Mouse (Mus musculus): ENCODE measurements at regions not wholly inside any gene's neighbourhood (a gene's known extent, or its start where the extent isn't known, plus 50 kb on each side); places are given as distances from the start of the nearest gene placed in this dataset.

DNA sequence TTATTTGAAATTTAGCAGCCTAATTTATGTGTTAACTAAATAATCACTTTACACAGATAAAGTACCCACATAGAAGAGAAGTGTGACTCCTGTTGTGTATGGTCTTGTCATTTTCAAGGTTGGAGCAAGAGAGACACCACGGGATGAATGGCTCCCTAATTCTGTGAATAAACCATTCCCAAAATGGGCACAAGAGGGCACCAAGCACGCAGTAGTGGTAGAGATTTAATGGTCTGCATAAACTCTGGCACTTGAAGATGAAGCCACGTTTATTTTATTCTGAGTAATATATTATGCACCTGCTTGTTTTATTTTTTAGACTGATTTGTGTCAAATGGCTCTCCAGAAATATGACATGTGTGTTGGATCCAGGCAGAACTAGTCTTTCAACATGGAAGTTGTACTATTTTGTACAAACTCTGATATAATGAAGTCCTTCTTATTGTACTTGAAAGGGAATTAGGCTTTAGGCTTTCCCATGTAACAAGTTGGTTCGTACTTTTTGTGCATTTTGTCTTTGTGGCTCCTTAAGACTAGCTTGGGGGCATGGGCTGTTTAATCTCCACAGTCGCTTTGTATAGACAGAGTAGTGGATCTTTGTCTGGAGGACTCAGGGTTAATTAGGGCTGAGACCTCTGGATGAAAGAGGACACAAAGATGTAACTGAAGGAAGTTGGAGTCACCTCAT, 480.8 kb downstream of the Plcl1 start:
- Histone ChIP-seq H3K36me3 (ENCODE audit: control insufficient read depth, insufficient read depth, low read length) (no peaks in the 10 kb centered on the region), H3K4me1 (replicated peaks; ENCODE audit: control insufficient read depth, insufficient read depth, low read length) (no peaks in the 10 kb centered on the region), H3K27me3 (ENCODE audit: control insufficient read depth, insufficient read depth, low read length) (no peaks in the 10 kb centered on the region), H3K27ac (ENCODE audit: control insufficient read depth, insufficient read depth, low read length) (no peak overlapping the region), H3K4me3 (ENCODE audit: control insufficient read depth, insufficient read depth, low read length) (no peak overlapping the region)
- WGBS: 36% methylated on average over 5 of the region's 5 CpGs
- TF ChIP-seq POLR2A (IDR thresholded peaks at IDR 0.05; ENCODE audit: control insufficient read depth, extremely low read depth, insufficient read depth, low read length, poor library complexity) (no peak), CTCF (IDR thresholded peaks at IDR 0.05; ENCODE audit: borderline replicate concordance, control insufficient read depth, extremely low read depth, insufficient read depth, low read length, poor library complexity) (no peak)
- DNase-seq: no peak

DNA sequence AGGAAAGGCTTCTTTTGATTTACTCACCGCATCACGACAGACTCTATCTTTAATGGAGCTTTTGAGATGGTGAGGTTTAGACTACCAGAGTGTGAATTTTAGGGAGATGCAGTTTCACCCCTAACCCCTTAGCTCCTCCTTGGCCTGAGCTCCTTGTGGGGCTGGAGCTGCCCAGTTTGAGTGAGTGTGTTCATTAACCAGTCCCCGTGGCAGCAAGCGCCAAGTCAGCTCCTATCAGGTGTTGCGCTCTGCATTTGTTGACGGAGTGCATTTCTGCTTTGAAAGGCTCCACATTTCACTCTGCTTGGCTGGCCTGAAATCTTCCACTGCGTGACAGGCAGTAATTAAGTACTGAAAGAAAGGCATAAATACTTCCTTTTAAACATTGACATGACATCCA, 481.7 kb downstream of the Plcl1 start:
- 86% methylated on average over 7 of the region's 7 CpGs for WGBS
- H3K27me3 ChIP-seq (ENCODE audit: control insufficient read depth, insufficient read depth, low read length): no peaks in the 10 kb centered on the region
- TF ChIP-seq POLR2A (IDR thresholded peaks at IDR 0.05; ENCODE audit: control insufficient read depth, extremely low read depth, insufficient read depth, low read length, poor library complexity): no peak
- no peak for TF ChIP-seq CTCF (IDR thresholded peaks at IDR 0.05; ENCODE audit: borderline replicate concordance, control insufficient read depth, extremely low read depth, insufficient read depth, low read length, poor library complexity)
- no peaks in the 10 kb centered on the region for H3K4me1 ChIP-seq (replicated peaks; ENCODE audit: control insufficient read depth, insufficient read depth, low read length)
- no peaks in the 10 kb centered on the region for H3K36me3 ChIP-seq (ENCODE audit: control insufficient read depth, insufficient read depth, low read length)
- H3K27ac ChIP-seq (ENCODE audit: control insufficient read depth, insufficient read depth, low read length): no peak overlapping the region
- DNase-seq: no peak
- no peak overlapping the region for H3K4me3 ChIP-seq (ENCODE audit: control insufficient read depth, insufficient read depth, low read length)

DNA sequence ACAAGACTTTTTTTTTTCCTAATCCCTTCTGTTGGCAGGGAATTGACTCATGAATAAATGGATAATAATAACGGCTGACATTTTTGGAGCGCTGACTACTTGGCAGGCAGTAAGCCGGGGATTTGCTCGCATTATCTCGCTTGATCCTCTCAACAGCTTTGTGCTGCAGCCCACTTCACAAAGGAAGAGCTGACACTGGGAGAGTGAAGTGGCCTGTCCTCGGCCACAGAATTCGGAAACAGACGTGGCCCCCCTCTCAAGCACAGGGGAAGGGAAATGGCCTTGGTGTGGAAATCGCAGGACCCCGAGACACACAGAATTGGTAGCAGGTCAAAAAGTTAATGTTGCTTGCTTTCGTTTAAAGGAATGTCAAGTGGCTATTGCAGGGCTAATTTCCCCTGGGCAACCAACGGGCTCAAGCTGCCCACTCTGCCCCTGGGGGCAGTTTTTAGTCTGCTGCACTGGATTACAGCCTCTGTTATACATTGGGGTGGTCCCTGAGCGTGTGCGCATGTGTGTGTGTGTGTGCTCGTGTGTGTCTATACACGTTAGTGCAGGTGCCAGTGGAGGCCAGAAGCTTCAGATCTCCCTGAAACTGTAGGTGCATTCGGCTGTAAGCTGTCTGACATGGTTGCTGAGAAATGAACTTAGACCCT, 483.1 kb downstream of the Plcl1 start:
- no peak overlapping the region for H3K27ac ChIP-seq (ENCODE audit: control insufficient read depth, insufficient read depth, low read length)
- no peak overlapping the region for H3K4me3 ChIP-seq (ENCODE audit: control insufficient read depth, insufficient read depth, low read length)
- H3K27me3 ChIP-seq (ENCODE audit: control insufficient read depth, insufficient read depth, low read length): no peaks in the 10 kb centered on the region
- 92% methylated on average over 17 of the region's 17 CpGs for WGBS
- H3K36me3 ChIP-seq (ENCODE audit: control insufficient read depth, insufficient read depth, low read length): no peaks in the 10 kb centered on the region
- no peaks in the 10 kb centered on the region for H3K4me1 ChIP-seq (replicated peaks; ENCODE audit: control insufficient read depth, insufficient read depth, low read length)
- DNase-seq: no peak
- no peak for TF ChIP-seq CTCF (IDR thresholded peaks at IDR 0.05; ENCODE audit: borderline replicate concordance, control insufficient read depth, extremely low read depth, insufficient read depth, low read length, poor library complexity)
- no peak for TF ChIP-seq POLR2A (IDR thresholded peaks at IDR 0.05; ENCODE audit: control insufficient read depth, extremely low read depth, insufficient read depth, low read length, poor library complexity)

DNA sequence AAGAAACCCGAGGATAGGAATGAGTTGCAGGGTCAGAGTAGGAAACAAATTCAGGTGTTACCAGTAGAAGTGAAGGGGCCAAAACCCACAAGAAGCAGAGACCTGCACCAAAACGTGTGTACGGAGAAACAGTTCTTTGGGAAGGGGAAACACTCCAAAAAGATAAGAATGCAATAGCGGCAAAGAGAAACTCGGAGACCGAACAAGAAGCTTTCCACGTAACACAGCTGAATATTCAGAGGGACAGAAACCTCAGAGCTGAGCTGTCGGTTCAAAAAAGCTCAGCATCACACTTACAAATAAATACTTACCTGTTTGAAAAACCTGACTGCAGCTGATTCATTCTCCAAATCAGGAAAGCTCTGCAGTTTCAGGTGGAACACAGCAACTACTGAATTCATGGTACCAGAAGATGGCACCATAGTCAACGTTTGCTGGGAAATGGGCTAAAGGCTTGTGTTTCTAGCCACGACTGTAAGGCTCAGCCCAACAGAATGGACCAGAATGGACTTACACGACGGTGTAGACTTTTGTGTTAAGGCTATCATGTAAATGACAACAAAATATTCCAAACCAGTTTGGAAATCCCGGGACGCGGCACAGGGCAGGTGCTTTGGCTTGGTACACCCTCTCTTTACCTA, 484.9 kb downstream of the Plcl1 start:
- Histone ChIP-seq H3K4me3 (ENCODE audit: control insufficient read depth, insufficient read depth, low read length) (no peak overlapping the region), H3K27me3 (ENCODE audit: control insufficient read depth, insufficient read depth, low read length) (no peaks in the 10 kb centered on the region), H3K27ac (ENCODE audit: control insufficient read depth, insufficient read depth, low read length) (no peak overlapping the region), H3K36me3 (ENCODE audit: control insufficient read depth, insufficient read depth, low read length) (no peaks in the 10 kb centered on the region), H3K4me1 (replicated peaks; ENCODE audit: control insufficient read depth, insufficient read depth, low read length) (no peaks in the 10 kb centered on the region)
- WGBS: 62% methylated on average over 15 of the region's 15 CpGs
- DNase-seq: no peak
- TF ChIP-seq POLR2A (IDR thresholded peaks at IDR 0.05; ENCODE audit: control insufficient read depth, extremely low read depth, insufficient read depth, low read length, poor library complexity) (no peak), CTCF (IDR thresholded peaks at IDR 0.05; ENCODE audit: borderline replicate concordance, control insufficient read depth, extremely low read depth, insufficient read depth, low read length, poor library complexity) (no peak)

DNA sequence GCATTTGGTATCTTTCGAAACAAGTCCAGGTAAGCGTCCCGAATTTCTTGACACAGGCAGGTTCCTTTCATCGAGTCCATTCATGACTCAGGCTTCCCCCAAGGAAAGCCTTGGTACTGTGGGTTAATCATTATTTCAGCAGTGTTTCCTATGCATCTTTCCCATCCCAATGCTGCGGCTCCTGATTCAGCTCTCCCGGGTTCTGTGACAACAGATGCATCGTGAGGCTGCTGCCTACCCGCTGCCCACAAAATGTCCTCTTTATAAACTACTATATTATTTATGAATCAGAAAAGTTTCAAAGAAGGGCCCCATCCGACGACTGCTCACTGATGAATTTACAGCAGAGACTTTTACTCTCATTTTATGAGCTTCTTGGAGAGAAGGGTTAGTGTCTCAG, 486.2 kb downstream of the Plcl1 start:
- Histone ChIP-seq H3K4me3 (ENCODE audit: control insufficient read depth, insufficient read depth, low read length) (no peak overlapping the region), H3K27ac (ENCODE audit: control insufficient read depth, insufficient read depth, low read length) (no peak overlapping the region), H3K27me3 (ENCODE audit: control insufficient read depth, insufficient read depth, low read length) (no peaks in the 10 kb centered on the region), H3K4me1 (replicated peaks; ENCODE audit: control insufficient read depth, insufficient read depth, low read length) (no peaks in the 10 kb centered on the region), H3K36me3 (ENCODE audit: control insufficient read depth, insufficient read depth, low read length) (no peaks in the 10 kb centered on the region)
- no peak for DNase-seq
- WGBS: 91% methylated on average over 10 of the region's 10 CpGs
- TF ChIP-seq CTCF (IDR thresholded peaks at IDR 0.05; ENCODE audit: borderline replicate concordance, control insufficient read depth, extremely low read depth, insufficient read depth, low read length, poor library complexity) (no peak), POLR2A (IDR thresholded peaks at IDR 0.05; ENCODE audit: control insufficient read depth, extremely low read depth, insufficient read depth, low read length, poor library complexity) (no peak)

DNA sequence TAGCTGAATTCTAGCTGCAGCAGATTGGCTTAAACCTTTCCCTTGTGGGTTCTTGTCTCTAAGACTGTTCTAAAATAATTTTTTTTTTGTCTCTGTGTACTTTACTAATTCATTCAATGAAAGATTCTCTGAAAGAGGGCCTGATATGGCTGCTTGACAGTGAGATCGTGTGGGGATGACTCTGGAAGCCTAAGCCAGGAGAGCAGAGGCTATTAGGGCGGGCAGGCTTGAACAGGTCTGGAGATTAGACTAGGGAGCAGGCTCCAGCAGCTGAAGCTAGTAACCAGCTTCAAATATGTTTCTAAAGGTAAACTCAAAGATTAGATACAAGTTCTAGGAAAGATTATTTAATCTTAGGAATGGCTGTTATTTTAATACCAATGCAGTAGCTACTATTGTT, 491.9 kb downstream of the Plcl1 start:
- H3K36me3 ChIP-seq (ENCODE audit: control insufficient read depth, insufficient read depth, low read length): no peaks in the 10 kb centered on the region
- no peak for DNase-seq
- H3K4me1 ChIP-seq (replicated peaks; ENCODE audit: control insufficient read depth, insufficient read depth, low read length): no peaks in the 10 kb centered on the region
- H3K4me3 ChIP-seq (ENCODE audit: control insufficient read depth, insufficient read depth, low read length): no peak overlapping the region
- no peaks in the 10 kb centered on the region for H3K27me3 ChIP-seq (ENCODE audit: control insufficient read depth, insufficient read depth, low read length)
- no peak overlapping the region for H3K27ac ChIP-seq (ENCODE audit: control insufficient read depth, insufficient read depth, low read length)
- 86% methylated on average over 2 of the region's 2 CpGs for WGBS
- no peak for TF ChIP-seq POLR2A (IDR thresholded peaks at IDR 0.05; ENCODE audit: control insufficient read depth, extremely low read depth, insufficient read depth, low read length, poor library complexity)

Data from thymus, adult 2 months (tissue).